Mouse (Mus musculus): ENCODE measurements around the gene Cyp2c68.
"Not testable (repeated sequence)": the region's sequence is repeated elsewhere in the genome, so short reads cannot be mapped to it uniquely, and the experiment has no call there.

DNA sequence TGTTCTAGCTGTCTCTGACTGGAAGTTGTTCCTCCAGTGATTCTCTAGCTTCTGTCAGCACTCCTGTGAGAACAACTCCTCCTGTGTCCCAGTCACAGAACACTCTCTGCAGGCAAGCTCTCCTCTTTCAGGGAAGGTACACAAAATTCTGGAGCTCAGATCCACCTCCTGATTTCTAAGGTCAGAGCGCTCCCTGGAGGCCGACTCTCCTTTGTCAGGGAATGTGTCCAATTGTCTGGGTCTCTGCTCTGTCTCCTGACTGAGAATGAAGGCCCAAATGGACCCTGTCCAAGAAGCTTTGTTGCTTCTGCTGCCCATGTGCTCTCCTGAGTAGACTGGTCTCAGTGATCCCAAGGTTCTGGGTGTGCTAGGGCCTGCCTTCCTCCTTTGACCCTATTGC is 29.7 kb downstream of the Cyp2c68 start:
- TF ChIP-seq CTCF (IDR thresholded peaks at IDR 0.05; ENCODE audit: low read depth); EP300 (optimal IDR thresholded peaks at IDR 0.05): not testable (repeated sequence)
